In genomic region chr19:18648558-18648945, GRCm38 (mm10) we compare ENCODE assay signal across 17 mouse cellular contexts. TPM values are rescaled to one million over a fixed set of nuclear protein-coding genes. Genes with fewer than 3 reads are reported as not detected.
DNase-seq lines count a peak whose midpoint lies in the region; ATAC-seq lines count a peak whose summit lies in the region.
"Had no signal": no experiment of that assay in that cellular context is flagged by ENCODE, and none has a peak within 500 bp of the region (broad histone marks: within the 10 kb centered on the region; RNA-seq: fewer than 3 reads in every experiment).

No protein-coding gene starts in this region.

- H3K27ac ChIP-seq in heart, embryonic 10.5 days, result peak overlapping the region; percentile 59; the same call in 1 of the 2 replicates
- no peak overlapping the region for H3K27ac ChIP-seq in heart, embryonic 12.5 days (ENCODE audit: poor library complexity, severe bottlenecking)
- H3K27ac ChIP-seq in heart, embryonic 15.5 days, result no peak overlapping the region
- 0 out of 2 replicates have a peak overlapping the region, but pooled peaks have one; percentile 84 for H3K27ac ChIP-seq in liver, embryonic 15.5 days (replicated peaks)
- H3K27ac ChIP-seq: embryonic facial prominence, embryonic 10.5 days; forebrain, embryonic 13.5 days; hindbrain, embryonic 13.5 days; hindbrain, postnatal 0 days had no signal

- no peak overlapping the region for H3K4me2 ChIP-seq in heart, embryonic 12.5 days
- peak overlapping the region; percentile 11; the same call in 1 of the 2 replicates for H3K4me2 ChIP-seq in heart, embryonic 15.5 days
- H3K4me2 ChIP-seq in liver, embryonic 15.5 days, result no peak overlapping the region
- H3K4me2 ChIP-seq: forebrain, embryonic 13.5 days; hindbrain, embryonic 13.5 days had no signal

- 85% methylated on average over 6 of the region's 6 CpGs for WGBS in heart, embryonic 10.5 days
- 69% methylated on average over 6 of the region's 6 CpGs for WGBS in heart, embryonic 12.5 days
- 66% methylated on average over 6 of the region's 6 CpGs for WGBS in heart, embryonic 15.5 days
- 82% methylated on average over 6 of the region's 6 CpGs for WGBS in liver, embryonic 15.5 days (ENCODE audit: insufficient replicate concordance)

- ATAC-seq in heart, embryonic 12.5 days (ENCODE audit: insufficient number of reproducible peaks, low FRiP score), result no peak
- ATAC-seq in heart, embryonic 15.5 days (replicated peaks; ENCODE audit: insufficient number of reproducible peaks, insufficient read depth, low FRiP score, low read depth), result no peak
- ATAC-seq in liver, embryonic 15.5 days (ENCODE audit: insufficient read depth), result no peak
- ATAC-seq: forebrain, embryonic 13.5 days; forebrain, postnatal 0 days; hindbrain, postnatal 0 days had no signal

- no peaks in the 10 kb centered on the region for H3K9me3 ChIP-seq in heart, embryonic 10.5 days
- no peaks in the 10 kb centered on the region for H3K9me3 ChIP-seq in heart, embryonic 12.5 days (replicated peaks)
- no peaks in the 10 kb centered on the region for H3K9me3 ChIP-seq in heart, embryonic 15.5 days (replicated peaks)
- no peaks in the 10 kb centered on the region for H3K9me3 ChIP-seq in liver, embryonic 15.5 days (replicated peaks)
- H3K9me3 ChIP-seq: embryonic facial prominence, embryonic 10.5 days; forebrain, embryonic 13.5 days; hindbrain, embryonic 13.5 days had no signal

- no peak overlapping the region for H3K4me3 ChIP-seq in heart, embryonic 10.5 days
- H3K4me3 ChIP-seq in heart, embryonic 12.5 days, result no peak overlapping the region
- H3K4me3 ChIP-seq in heart, embryonic 15.5 days, result no peak overlapping the region
- no peak overlapping the region for H3K4me3 ChIP-seq in liver, embryonic 15.5 days (replicated peaks)
- H3K4me3 ChIP-seq: embryonic facial prominence, embryonic 10.5 days; forebrain, embryonic 13.5 days; hindbrain, embryonic 13.5 days had no signal

- H3K9ac ChIP-seq in heart, embryonic 12.5 days, result no peak overlapping the region
- no peak overlapping the region for H3K9ac ChIP-seq in heart, embryonic 15.5 days
- no peak overlapping the region for H3K9ac ChIP-seq in liver, embryonic 15.5 days
- H3K9ac ChIP-seq: forebrain, embryonic 13.5 days; forebrain, postnatal 0 days; hindbrain, embryonic 13.5 days had no signal

- no peak for DNase-seq in heart, embryonic 10.5 days (ENCODE audit: low spot score)
- no peak for DNase-seq in heart, adult 8-10 months (ENCODE audit: low spot score)
- DNase-seq in liver, result no peak
- DNase-seq: adrenal gland, adult 8-10 months; adrenal gland, postnatal 36 days; cerebellum, adult 2 months; cerebellum, postnatal 10 days; forebrain, postnatal 0 days; kidney, adult 11 months; kidney, adult 9 months had no signal

- H3K36me3 ChIP-seq in heart, embryonic 10.5 days, result no peaks in the 10 kb centered on the region
- no peaks in the 10 kb centered on the region for H3K36me3 ChIP-seq in heart, embryonic 12.5 days
- H3K36me3 ChIP-seq in heart, embryonic 15.5 days, result no peaks in the 10 kb centered on the region
- H3K36me3 ChIP-seq in liver, embryonic 15.5 days (replicated peaks), result no peaks in the 10 kb centered on the region
- H3K36me3 ChIP-seq: embryonic facial prominence, embryonic 10.5 days; hindbrain, embryonic 13.5 days had no signal

- peaks cover 24% of the 10 kb centered on the region for H3K4me1 ChIP-seq in heart, embryonic 10.5 days
- H3K4me1 ChIP-seq in heart, embryonic 12.5 days (replicated peaks), result peaks cover 33% of the 10 kb centered on the region
- H3K4me1 ChIP-seq in heart, embryonic 15.5 days (replicated peaks), result peaks cover 20% of the 10 kb centered on the region
- peaks cover 79% of the 10 kb centered on the region for H3K4me1 ChIP-seq in liver, embryonic 15.5 days (replicated peaks)
- H3K4me1 ChIP-seq: forebrain, embryonic 13.5 days; hindbrain, embryonic 13.5 days had no signal

- H3K27me3 ChIP-seq in heart, embryonic 10.5 days (ENCODE audit: insufficient read depth, poor library complexity, severe bottlenecking), result no peaks in the 10 kb centered on the region
- no peaks in the 10 kb centered on the region for H3K27me3 ChIP-seq in heart, embryonic 12.5 days (replicated peaks)
- H3K27me3 ChIP-seq in heart, embryonic 15.5 days, result no peaks in the 10 kb centered on the region
- no peaks in the 10 kb centered on the region for H3K27me3 ChIP-seq in liver, embryonic 15.5 days
- H3K27me3 ChIP-seq: forebrain, embryonic 13.5 days; hindbrain, embryonic 13.5 days had no signal

RNA-seq across cellular contexts. Expression of gene Nmrk1, which starts 16.8 kb away (rescaled TPM):
- polyA plus RNA-seq in heart, embryonic 10.5 days (2016; fragmentation: Nextera tagmentation; extraction: Ambion mirVana), result 6.0 and 6.7 TPM in 2 replicates
- 5.7 and 6.3 TPM in 2 replicates for polyA plus RNA-seq in heart, embryonic 12.5 days (2016; fragmentation: Nextera tagmentation; extraction: Ambion mirVana)
- polyA plus RNA-seq in heart, embryonic 15.5 days (2015; fragmentation: Nextera tagmentation; extraction: Ambion mirVana), result 6.5 and 7.7 TPM in 2 replicates
- total RNA-seq in heart, adult 8-10 months (2022), result 1 to 10 TPM; 2.7 to 4.6 (median 3.7) TPM
- 5.5 and 5.9 TPM in 2 replicates for polyA plus RNA-seq in liver, embryonic 15.5 days (2015; fragmentation: Nextera tagmentation; extraction: Ambion mirVana)

RNA-seq across cellular contexts. Expression of gene Ostf1, which starts 16.9 kb away (rescaled TPM):
- polyA plus RNA-seq in heart, embryonic 10.5 days (2016; fragmentation: Nextera tagmentation; extraction: Ambion mirVana), result 58.0 and 62.4 TPM in 2 replicates
- 59.5 and 60.4 TPM in 2 replicates for polyA plus RNA-seq in heart, embryonic 12.5 days (2016; fragmentation: Nextera tagmentation; extraction: Ambion mirVana)
- 75.4 and 88.8 TPM in 2 replicates for polyA plus RNA-seq in heart, embryonic 15.5 days (2015; fragmentation: Nextera tagmentation; extraction: Ambion mirVana)
- 10 to 100 TPM; 30.6 to 37.0 (median 33.3) TPM for total RNA-seq in heart, adult 8-10 months (2022)
- polyA plus RNA-seq in liver, embryonic 15.5 days (2015; fragmentation: Nextera tagmentation; extraction: Ambion mirVana), result 64.6 and 66.5 TPM in 2 replicates

RNA-seq across cellular contexts. Expression of gene Carnmt1, which starts 22.0 kb away (rescaled TPM):
- polyA plus RNA-seq in heart, embryonic 10.5 days (2016; fragmentation: Nextera tagmentation; extraction: Ambion mirVana), result 24.4 and 33.3 TPM in 2 replicates
- 32.3 and 34.9 TPM in 2 replicates for polyA plus RNA-seq in heart, embryonic 12.5 days (2016; fragmentation: Nextera tagmentation; extraction: Ambion mirVana)
- polyA plus RNA-seq in heart, embryonic 15.5 days (2015; fragmentation: Nextera tagmentation; extraction: Ambion mirVana), result 23.5 and 25.4 TPM in 2 replicates
- 10 to 100 TPM; 32.4 to 40.6 (median 35.7) TPM for total RNA-seq in heart, adult 8-10 months (2022)
- 14.7 and 16.8 TPM in 2 replicates for polyA plus RNA-seq in liver, embryonic 15.5 days (2015; fragmentation: Nextera tagmentation; extraction: Ambion mirVana)

Comparison
In these comparisons a context has a peak if more than half of its experiments do, and no peak if none do; other contexts are left out.
1. H3K27ac ChIP-seq: peak in heart, embryonic 10.5 days (single experiment) and liver, embryonic 15.5 days (single experiment); none in heart, embryonic 12.5 days (single experiment) and heart, embryonic 15.5 days (single experiment).